Mouse (Mus musculus) kidney, postnatal 0 days (tissue): ENCODE measurements around the gene Dnajb4. TPM values are rescaled to one million over a fixed set of nuclear protein-coding genes. Genes with fewer than 3 reads are reported as not detected.
A peak's percentile ranks its signal among the peaks of the same experiment; 100 is the strongest.

Experiments
- ATAC-seq: fragments of 200-750 bp; cut with Nextera tagmentation; replicated peaks from 2 replicates; pipeline ENCODE4 v1.8.0; 2017; ENCODE audit warnings: low read depth, moderate number of reproducible peaks, moderate TSS enrichment, moderate library complexity; ENCODE audit not compliant: low FRiP score
- DNase-seq: peaks from one replicate; pipeline ENCODE4 v3.0.0-alpha.2; 2016; ENCODE audit warnings: low spot score
- H3K27ac ChIP-seq: fragments of 300-500 bp; sonication (generic); 2 replicates; pipeline ENCODE4 v1.5.1; 2014; ENCODE audit warnings: mild to moderate bottlenecking
- H3K27me3 ChIP-seq: fragments of 300-500 bp; sonication (generic); 2 replicates; pipeline ENCODE4 v1.6.1; 2014; ENCODE audit warnings: low read length, mixed read lengths; ENCODE audit not compliant: insufficient read depth
- H3K36me3 ChIP-seq: fragments of 300-500 bp; sonication (generic); 2 replicates; pipeline ENCODE4 v1.6.1; 2014; ENCODE audit warnings: low read length, mixed read lengths; ENCODE audit not compliant: insufficient read depth
- H3K4me1 ChIP-seq: fragments of 300-500 bp; sonication (generic); replicated peaks from 2 replicates; pipeline ENCODE4 v1.6.1; 2014; ENCODE audit warnings: antibody characterized with exemption, low read length, mixed read lengths; ENCODE audit not compliant: insufficient read depth
- H3K4me2 ChIP-seq: fragments of 300-500 bp; sonication (generic); 2 replicates; pipeline ENCODE4 v1.6.1; 2014; ENCODE audit warnings: mild to moderate bottlenecking, low read length, moderate library complexity, mixed read lengths
- H3K4me3 ChIP-seq: fragments of 300-500 bp; sonication (generic); replicated peaks from 2 replicates; pipeline ENCODE4 v1.5.1; 2014; ENCODE audit warnings: low read depth, low read length
- H3K9ac ChIP-seq: fragments of 300-500 bp; sonication (generic); 2 replicates; pipeline ENCODE4 v1.6.1; 2014; ENCODE audit warnings: low read depth, low read length
- H3K9me3 ChIP-seq: fragments of 300-500 bp; sonication (generic); replicated peaks from 2 replicates; pipeline ENCODE4 v1.6.1; 2016; ENCODE audit warnings: low read length, inconsistent platforms, mixed read lengths
- CTCF ChIP-seq: IDR thresholded peaks from 2 replicates; pipeline ENCODE4 v1.5.1; 2016; ENCODE audit warnings: antibody characterized with exemption, low read depth, mild to moderate bottlenecking, moderate library complexity
- WGBS: fragments of 180-500 bp; shearing (Covaris S2); extraction: QIAGEN DNeasy Blood & Tissue Kit; methylation state at CpG from one replicate; pipeline ENCODE4 v1.1.7; 2014; 5-methylcytosine and 5-hydroxymethylcytosine counted together
- polyA plus RNA-seq: library from polyadenylated mRNA; unstranded; fragments of >200 nt; fragmentation: Nextera tagmentation; extraction: Ambion mirVana; gene quantifications from 2 replicates; pipeline ENCODE4 v1.2.1, GENCODE M21; 2015

Gene Dnajb4
- polyA plus RNA-seq, 1 experiment from 2014 or later: 32.5 TPM

DNA sequence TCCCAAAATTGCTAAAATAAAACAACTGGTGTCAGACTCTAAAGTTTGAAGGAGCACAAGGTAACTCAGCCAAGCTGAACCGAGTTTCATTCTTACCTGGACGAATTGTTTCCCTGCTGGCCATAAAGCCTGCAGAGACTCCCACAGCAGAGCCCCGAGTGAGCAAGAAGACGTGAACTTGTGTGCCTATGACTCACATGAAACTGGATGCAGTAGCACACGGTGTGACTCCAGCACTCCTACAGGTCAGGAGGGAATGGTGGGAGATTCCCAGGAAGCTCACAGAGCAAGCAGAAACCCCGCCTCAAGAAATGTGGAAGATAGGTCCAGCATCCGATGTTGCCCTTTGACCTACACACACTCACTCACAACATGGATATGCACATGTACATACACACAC lies 38.2 kb downstream of the Dnajb4 start:
- Histone ChIP-seq H3K36me3 (no peaks in the 10 kb centered on the region), H3K4me2 (no peak overlapping the region), H3K9ac (no peak overlapping the region), H3K9me3 (no peaks in the 10 kb centered on the region), H3K27ac (no peak overlapping the region), H3K27me3 (no peaks in the 10 kb centered on the region), H3K4me1 (peaks cover 5% of the 10 kb centered on the region; the same call in 1 of the 2 replicates), H3K4me3 (no peak overlapping the region)
- 37% methylated on average over 7 of the region's 7 CpGs for WGBS
- DNase-seq: no peak
- ATAC-seq: no peak
- peak; percentile 29; the same call in 1 of the 2 replicates for TF ChIP-seq CTCF

DNA sequence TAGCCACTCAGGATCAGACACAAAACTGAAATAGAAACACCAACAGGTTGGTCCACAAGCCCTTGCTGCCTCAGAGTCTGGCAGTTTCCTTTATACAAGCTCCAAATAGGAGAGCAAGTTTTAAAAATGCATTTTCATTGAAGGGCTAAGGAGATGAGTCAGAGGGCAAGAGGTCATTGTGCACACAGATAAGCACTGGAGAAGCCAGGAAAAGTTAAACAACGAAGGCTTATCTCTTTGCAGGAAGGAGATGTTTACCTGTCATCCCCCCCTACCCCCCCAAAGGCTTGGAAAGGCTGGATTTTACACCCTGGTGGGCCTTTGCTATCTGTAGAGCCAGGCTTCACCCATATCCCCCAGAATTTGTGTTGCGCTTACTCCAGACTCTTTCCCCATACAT lies 38.9 kb downstream of the Dnajb4 start:
- ATAC-seq: no peak
- WGBS: 69% methylated on average over 2 of the region's 2 CpGs

DNA sequence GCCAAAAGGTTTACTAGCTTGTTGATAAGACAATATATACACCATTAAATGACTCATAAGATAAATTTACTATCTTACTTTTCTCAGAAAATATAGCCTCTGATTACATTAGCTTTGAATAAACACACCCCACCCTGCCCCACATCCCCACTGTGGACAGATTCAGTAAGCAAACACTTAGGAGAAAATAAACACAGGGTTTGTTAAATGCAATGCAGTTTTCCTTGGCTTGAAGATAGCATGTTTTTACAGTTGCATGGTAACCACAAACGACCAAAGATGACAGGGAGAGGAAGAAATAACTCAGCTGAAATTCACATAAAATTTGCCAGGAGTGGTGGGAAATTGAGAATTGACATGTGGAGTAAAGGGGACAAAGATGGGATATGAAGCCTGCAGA lies 39.7 kb downstream of the Dnajb4 start:
- no peak overlapping the region for H3K27ac ChIP-seq

More for the DNA sequence above, 38.9 kb downstream of the Dnajb4 start:
- TF ChIP-seq CTCF: no peak
- Histone ChIP-seq H3K9ac (no peak overlapping the region), H3K4me2 (no peak overlapping the region), H3K4me3 (no peak overlapping the region), H3K4me1 (peaks cover 5% of the 10 kb centered on the region; the same call in 1 of the 2 replicates), H3K9me3 (no peaks in the 10 kb centered on the region), H3K27me3 (no peaks in the 10 kb centered on the region), H3K27ac (no peak overlapping the region), H3K36me3 (no peaks in the 10 kb centered on the region)
- DNase-seq: no peak

DNA sequence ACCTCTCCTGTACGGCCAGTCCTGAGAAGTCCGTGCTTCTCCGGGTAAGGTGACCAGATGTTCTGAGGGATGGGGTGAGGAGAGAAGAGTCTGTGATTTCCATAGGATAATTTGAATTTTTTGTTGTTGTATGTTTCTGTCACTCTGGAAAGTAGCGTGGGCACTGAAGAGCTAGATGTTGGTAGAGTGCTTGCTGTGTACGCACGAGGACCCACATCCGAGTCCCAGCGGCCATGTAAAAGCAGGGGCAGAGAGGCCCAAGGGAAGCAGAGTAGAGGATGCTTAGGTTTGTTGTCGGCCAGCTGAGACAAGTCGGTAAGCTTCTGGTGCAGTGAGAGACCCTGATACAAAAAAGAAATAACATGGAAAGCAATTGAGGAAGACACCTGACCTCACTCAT lies 42.1 kb downstream of the Dnajb4 start:
- ATAC-seq (no peak), DNase-seq (no peak)
- no peak overlapping the region for H3K4me2 ChIP-seq
- H3K4me3 ChIP-seq: no peak overlapping the region
- H3K9me3 ChIP-seq: no peaks in the 10 kb centered on the region
- TF ChIP-seq CTCF: no peak
- no peak overlapping the region for H3K27ac ChIP-seq
- no peaks in the 10 kb centered on the region for H3K36me3 ChIP-seq
- H3K9ac ChIP-seq: no peak overlapping the region
- no peaks in the 10 kb centered on the region for H3K27me3 ChIP-seq
- WGBS: 94% methylated on average over 10 of the region's 10 CpGs
- H3K4me1 ChIP-seq: peaks cover 5% of the 10 kb centered on the region; the same call in 1 of the 2 replicates

More for the DNA sequence above, 39.7 kb downstream of the Dnajb4 start:
- 38% methylated on average over 1 of the region's 1 CpGs for WGBS
- DNase-seq: peak; percentile 77
- H3K4me1 ChIP-seq: peaks cover 5% of the 10 kb centered on the region; the same call in 1 of the 2 replicates
- no peak overlapping the region for H3K4me3 ChIP-seq
- H3K9me3 ChIP-seq: no peaks in the 10 kb centered on the region
- no peak for TF ChIP-seq CTCF
- no peaks in the 10 kb centered on the region for H3K36me3 ChIP-seq
- no peak for ATAC-seq
- no peak overlapping the region for H3K9ac ChIP-seq
- no peak overlapping the region for H3K4me2 ChIP-seq
- no peaks in the 10 kb centered on the region for H3K27me3 ChIP-seq

DNA sequence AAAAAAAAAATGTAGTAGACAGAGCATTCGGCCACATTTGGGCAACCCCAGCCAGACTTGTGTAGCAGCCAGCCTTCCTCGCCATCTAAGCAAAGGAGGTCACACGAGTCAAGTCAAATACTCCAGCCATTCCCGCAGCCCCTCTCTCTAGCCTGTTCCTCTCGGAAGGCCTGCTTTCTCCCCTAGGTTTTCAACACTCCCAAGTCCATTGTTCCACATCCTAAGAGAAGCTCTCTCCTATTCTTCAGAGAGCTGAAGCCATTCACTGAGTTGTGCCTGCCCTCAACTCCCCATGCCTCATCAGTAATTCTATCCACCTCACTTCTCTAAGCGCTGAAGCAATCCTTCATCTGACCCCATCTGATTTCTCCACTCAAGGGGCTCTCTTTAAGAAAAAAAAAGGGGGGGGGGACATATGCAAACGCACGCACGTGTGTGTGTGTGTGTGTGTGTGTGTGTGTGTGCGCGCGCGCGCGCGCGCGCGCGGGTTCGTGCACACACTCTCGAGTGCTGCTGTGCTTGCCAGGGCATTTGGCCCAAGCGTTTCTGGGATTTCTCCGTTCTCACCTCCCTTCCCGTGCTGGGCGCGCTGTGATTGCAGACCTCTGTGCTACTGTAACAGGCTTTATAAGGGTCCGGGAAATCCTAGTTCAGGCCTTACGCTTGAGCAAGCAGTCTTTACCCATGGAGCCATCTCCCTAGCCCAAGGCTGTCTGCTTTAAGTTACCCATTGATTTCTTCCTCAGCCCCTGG lies 43.2 kb downstream of the Dnajb4 start:
- WGBS: 23% methylated on average over 29 of the region's 29 CpGs
- Histone ChIP-seq H3K9me3 (no peaks in the 10 kb centered on the region), H3K27ac (no peak overlapping the region), H3K4me2 (peak overlapping the region; percentile 49), H3K36me3 (no peaks in the 10 kb centered on the region), H3K4me3 (no peak overlapping the region; the same call in 1 of the 2 replicates), H3K4me1 (peaks cover 5% of the 10 kb centered on the region; the same call in 1 of the 2 replicates), H3K9ac (no peak overlapping the region), H3K27me3 (no peaks in the 10 kb centered on the region)
- DNase-seq (no peak), ATAC-seq (no peak)
- no peak for TF ChIP-seq CTCF

DNA sequence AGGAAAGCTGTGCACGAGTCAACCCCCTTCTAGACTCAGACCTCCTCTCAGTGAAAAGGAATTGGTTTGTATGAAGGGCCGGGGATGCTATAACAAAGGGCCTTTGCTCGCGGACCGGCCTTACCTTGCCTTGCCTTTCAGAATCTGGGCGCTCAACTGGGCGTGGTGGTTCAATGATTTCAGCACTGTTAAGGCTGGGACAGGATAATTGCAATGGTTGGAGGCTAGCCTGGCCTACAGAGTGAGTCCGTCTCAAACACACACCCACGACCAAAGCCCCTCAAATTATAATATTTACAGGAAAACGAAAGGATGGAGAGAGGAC lies 44.0 kb downstream of the Dnajb4 start, which contains the start of gene Gipc2:
Gipc2 (minus strand) TSS at position 132 of the 325 bp plus-strand sequence.
- Histone ChIP-seq H3K4me3 (peak within 1 kb of the TSS; percentile 58), H3K9ac (peak within 1 kb of the TSS; percentile 58), H3K4me1 (peaks cover under 1% of the 10 kb centered on the region; the same call in 1 of the 2 replicates), H3K9me3 (no peaks in the 10 kb centered on the region), H3K4me2 (peak within 1 kb of the TSS; percentile 93), H3K36me3 (no peaks in the 10 kb centered on the region), H3K27ac (peak within 1 kb of the TSS; percentile 74), H3K27me3 (no peaks in the 10 kb centered on the region)
- WGBS: 20% methylated on average over 10 of the region's 10 CpGs
- DNase-seq (no peak), ATAC-seq (0 out of 2 replicates have a peak, but pooled peaks have one; percentile 9)
- no peak for TF ChIP-seq CTCF
